Mouse (Mus musculus) layer of hippocampus, adult 8-10 months (tissue): Measurements from ENCODE around the gene Gm49358. TPM values are rescaled to one million over a fixed set of nuclear protein-coding genes. Genes with fewer than 3 reads are reported as not detected.

Experiments
- DNase-seq, 2 experiments: peaks; one replicate each; pipeline ENCODE4 v3.0.0; 2022; ENCODE audit warnings: low spot score in 2 of 2
- total RNA-seq, 4 experiments: library from RNA; stranded (reverse); gene quantifications; 2 replicates each; pipeline ENCODE4 v1.2.4; 2022

Gene Gm49358
- total RNA-seq, 4 experiments from 2014 or later = 28.9 to 57.9 (median 42.3) TPM

GRCm38 (mm10) chr10:86777614-86778319, 14.0 kb downstream of the Gm49358 start:
- DNase-seq = no peak

- peak; percentile 90 to 92 for DNase-seq
These were observed 14.8 kb downstream of the Gm49358 start, which contains the start of gene Nt5dc3 for GRCm38 (mm10) chr10:86778398-86779116. Gene Nt5dc3 (plus strand): TSS chr10:86779005.

- DNase-seq = no peak
These were observed 15.5 kb downstream of the Gm49358 start for GRCm38 (mm10) chr10:86779117-86779755.

GRCm38 (mm10) chr10:86779816-86780500, 16.2 kb downstream of the Gm49358 start:
- no peak for DNase-seq

GRCm38 (mm10) chr10:86781641-86782040, 17.9 kb downstream of the Gm49358 start:
- no peak for DNase-seq

- no peak for DNase-seq
These were observed 18.9 kb downstream of the Gm49358 start for GRCm38 (mm10) chr10:86782656-86783055.

GRCm38 (mm10) chr10:86783561-86783960, 19.8 kb downstream of the Gm49358 start:
- no peak for DNase-seq

- DNase-seq = no peak
These were observed 20.4 kb downstream of the Gm49358 start for GRCm38 (mm10) chr10:86784126-86784675.

GRCm38 (mm10) chr10:86785396-86785795, 21.6 kb downstream of the Gm49358 start:
- no peak for DNase-seq

GRCm38 (mm10) chr10:86786083-86786482, 22.3 kb downstream of the Gm49358 start:
- DNase-seq = no peak

- no peak for DNase-seq
These were observed 24.4 kb downstream of the Gm49358 start for GRCm38 (mm10) chr10:86788193-86788592.

- no peak for DNase-seq
These were observed 25.4 kb downstream of the Gm49358 start for GRCm38 (mm10) chr10:86789146-86789672.

GRCm38 (mm10) chr10:86791507-86792184, 27.9 kb downstream of the Gm49358 start:
- DNase-seq = no peak

GRCm38 (mm10) chr10:86793509-86793951, 29.8 kb downstream of the Gm49358 start:
- DNase-seq = no peak

GRCm38 (mm10) chr10:86794196-86794595, 30.4 kb downstream of the Gm49358 start:
- no peak for DNase-seq

GRCm38 (mm10) chr10:86794794-86795535, 31.2 kb downstream of the Gm49358 start:
- DNase-seq = no peak

- DNase-seq = no peak
These were observed 32.4 kb downstream of the Gm49358 start for GRCm38 (mm10) chr10:86796073-86796741.

GRCm38 (mm10) chr10:86807362-86807761, 43.6 kb downstream of the Gm49358 start:
- no peak for DNase-seq
